Mouse (Mus musculus) c-Kit-negative CD71-positive TER-119-positive erythroid progenitor cells, embryonic 14.5 days (primary cell): ENCODE results near the gene Klhl40.

ENCODE experiments used
- DNase-seq: peaks from one replicate; pipeline ENCODE4 v3.0.0-alpha.2; 2013; ENCODE audit warnings: low read depth, low spot score

Klhl40 gene

GRCm38 (mm10) chr9:121778066-121778624 lies 738 bp downstream of the Klhl40 start:
- no peak for DNase-seq

GRCm38 (mm10) chr9:121784801-121785200 lies 7.4 kb downstream of the Klhl40 start:
- DNase-seq: no peak

- no peak for DNase-seq
These were observed 7.9 kb downstream of the Klhl40 start for GRCm38 (mm10) chr9:121785261-121785660.

- no peak for DNase-seq
These were observed 9.0 kb downstream of the Klhl40 start for GRCm38 (mm10) chr9:121786359-121786758.

GRCm38 (mm10) chr9:121791206-121791605 lies 13.8 kb downstream of the Klhl40 start:
- DNase-seq: no peak

GRCm38 (mm10) chr9:121791757-121792521 lies 14.5 kb downstream of the Klhl40 start, which contains the start of gene Hhatl:
Gene Hhatl, minus strand, starts transcription at chr9:121792507.
- no peak for DNase-seq

GRCm38 (mm10) chr9:121794972-121795539 lies 17.6 kb downstream of the Klhl40 start:
- no peak for DNase-seq

GRCm38 (mm10) chr9:121797722-121798121 lies 20.3 kb downstream of the Klhl40 start:
- no peak for DNase-seq

- DNase-seq: no peak
These were observed 21.6 kb downstream of the Klhl40 start for GRCm38 (mm10) chr9:121798887-121799520.

- DNase-seq: no peak
These were observed 25.3 kb downstream of the Klhl40 start for GRCm38 (mm10) chr9:121802747-121803146.

- no peak for DNase-seq
These were observed 30.1 kb downstream of the Klhl40 start for GRCm38 (mm10) chr9:121807546-121807945.

GRCm38 (mm10) chr9:121807947-121808346 lies 30.5 kb downstream of the Klhl40 start:
- no peak for DNase-seq

GRCm38 (mm10) chr9:121808511-121808910 lies 31.1 kb downstream of the Klhl40 start:
- DNase-seq: no peak

- no peak for DNase-seq
These were observed 32.8 kb downstream of the Klhl40 start for GRCm38 (mm10) chr9:121810081-121810821.

- DNase-seq: no peak
These were observed 37.8 kb downstream of the Klhl40 start for GRCm38 (mm10) chr9:121815183-121815582.

GRCm38 (mm10) chr9:121819073-121819770 lies 41.8 kb downstream of the Klhl40 start:
- no peak for DNase-seq

- DNase-seq: no peak
These were observed 42.5 kb downstream of the Klhl40 start for GRCm38 (mm10) chr9:121819771-121820471.

GRCm38 (mm10) chr9:121820765-121821164 lies 43.4 kb downstream of the Klhl40 start:
- DNase-seq: no peak

GRCm38 (mm10) chr9:121822585-121822991 lies 45.2 kb downstream of the Klhl40 start:
- DNase-seq: no peak

- no peak for DNase-seq
These were observed 45.6 kb downstream of the Klhl40 start for GRCm38 (mm10) chr9:121823051-121823450.
